Mouse (Mus musculus): ENCODE results near the gene Fthl17c. TPM values are rescaled to one million over a fixed set of nuclear protein-coding genes. Genes with fewer than 3 reads are reported as not detected.
"Not testable (repeated sequence)": the region's sequence is repeated elsewhere in the genome, so short reads cannot be mapped to it uniquely, and the experiment has no call there.

Fthl17c gene
- polyA plus RNA-seq (2015; fragmentation: Nextera tagmentation; extraction: Ambion mirVana), result not detected in 2 replicates

DNA sequence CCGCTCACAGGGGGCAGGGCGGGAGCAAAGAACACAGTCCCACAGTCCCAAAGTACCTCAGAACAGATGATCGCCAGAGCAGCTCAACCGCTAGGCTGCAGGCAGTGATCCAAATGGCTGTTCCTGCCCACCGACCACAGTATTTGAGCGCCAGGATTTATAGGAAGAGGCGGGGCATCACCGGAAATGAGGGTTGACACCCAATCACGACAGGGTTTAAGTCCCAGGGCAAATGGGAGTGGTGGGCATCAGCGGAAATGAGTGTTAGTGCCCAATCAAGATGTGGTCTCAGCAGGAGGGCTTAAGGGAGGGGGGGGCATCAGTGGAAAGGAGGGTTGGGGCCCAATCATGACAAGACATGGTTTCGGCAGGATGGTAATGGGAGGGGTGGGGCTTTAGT, at the start of gene Fthl17c:
Fthl17c (minus strand) TSS at position 101 of the 400 bp plus-strand sequence.
- H3K9me3 ChIP-seq (replicated peaks); H3K36me3 ChIP-seq (ENCODE audit: poor library complexity, severe bottlenecking); H3K4me3 ChIP-seq; H3K4me2 ChIP-seq; ATAC-seq; H3K27ac ChIP-seq; H3K9ac ChIP-seq; H3K27me3 ChIP-seq; H3K4me1 ChIP-seq: not testable (repeated sequence)
- no CpG with 5 or more reads among the region's 11 CpGs for WGBS

DNA sequence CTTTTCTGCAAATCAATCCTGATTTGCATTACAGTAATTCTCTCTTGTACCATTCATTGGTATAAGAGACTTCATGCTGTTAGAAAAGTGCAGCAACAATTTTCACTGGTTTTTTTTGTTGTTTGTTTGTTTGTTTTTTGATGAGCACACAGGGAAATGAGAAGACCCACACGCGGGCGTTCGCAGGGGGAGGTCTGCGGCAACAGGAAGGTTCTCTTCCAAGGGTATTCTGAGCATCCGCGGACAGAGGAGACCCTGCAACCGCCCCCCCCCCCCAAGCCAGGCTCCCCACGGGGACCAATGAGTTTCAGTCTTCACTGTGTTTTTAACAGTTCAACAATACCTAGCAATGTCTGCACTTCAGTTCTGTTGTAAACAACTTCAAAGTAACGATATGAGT, 43.1 kb upstream of the Fthl17c start:
- Histone ChIP-seq H3K9ac (no peak overlapping the region), H3K9me3 (replicated peaks) (no peaks in the 10 kb centered on the region), H3K4me1 (no peaks in the 10 kb centered on the region), H3K4me2 (no peak overlapping the region), H3K4me3 (no peak overlapping the region), H3K36me3 (ENCODE audit: poor library complexity, severe bottlenecking) (no peaks in the 10 kb centered on the region), H3K27ac (no peak overlapping the region), H3K27me3 (no peaks in the 10 kb centered on the region)
- WGBS, result 61% methylated on average over 10 of the region's 10 CpGs
- ATAC-seq, result no peak

DNA sequence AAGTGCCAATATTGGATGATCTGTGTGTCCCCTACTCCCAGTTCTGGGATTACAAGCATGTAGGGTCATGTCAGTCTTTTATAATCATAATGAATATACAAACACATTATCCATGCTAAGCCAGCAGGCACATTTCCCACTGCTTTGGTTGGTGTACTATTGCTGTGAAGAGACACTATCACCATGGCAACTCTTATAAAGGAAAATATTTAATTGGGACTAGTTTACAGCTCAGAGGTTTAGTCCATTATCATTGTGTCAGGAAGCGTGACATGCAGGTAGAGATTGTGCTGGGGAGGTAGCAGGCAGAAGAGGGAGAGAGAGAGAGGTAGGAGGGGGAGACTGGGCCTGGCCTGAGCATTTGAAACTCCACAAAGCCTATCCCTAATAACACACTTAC, 39.7 kb upstream of the Fthl17c start:
- Histone ChIP-seq H3K27me3 (no peaks in the 10 kb centered on the region), H3K4me1 (no peaks in the 10 kb centered on the region), H3K27ac (no peak overlapping the region), H3K4me3 (no peak overlapping the region), H3K4me2 (no peak overlapping the region), H3K9ac (no peak overlapping the region), H3K36me3 (ENCODE audit: poor library complexity, severe bottlenecking) (no peaks in the 10 kb centered on the region), H3K9me3 (replicated peaks) (no peaks in the 10 kb centered on the region)
- ATAC-seq, result no peak
- 19% methylated on average over 1 of the region's 1 CpGs for WGBS

DNA sequence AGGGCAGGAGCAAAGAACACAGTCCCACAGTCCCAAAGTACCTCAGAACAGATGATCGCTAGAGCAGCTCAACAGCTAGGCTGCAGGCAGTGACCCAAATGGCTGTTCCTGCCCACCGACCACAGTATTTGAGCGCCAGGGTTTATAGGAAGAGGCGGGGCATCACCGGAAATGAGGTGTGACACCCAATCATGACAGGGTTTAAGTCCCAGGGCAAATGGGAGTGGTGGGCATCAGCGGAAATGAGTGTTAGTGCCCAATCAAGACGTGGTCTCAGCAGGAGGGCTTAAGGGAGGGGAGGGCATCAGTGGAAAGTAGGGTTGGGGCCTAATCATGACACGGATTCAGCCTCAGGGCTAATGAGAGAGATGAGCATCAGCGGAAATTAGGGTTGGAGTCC, 10.3 kb upstream of the Fthl17c start, which contains the start of gene Fthl17d:
Fthl17d (minus strand) TSS at position 101 of the 400 bp plus-strand sequence.
- not testable (repeated sequence) for H3K36me3 ChIP-seq (ENCODE audit: poor library complexity, severe bottlenecking); H3K27ac ChIP-seq; H3K4me1 ChIP-seq; H3K9ac ChIP-seq; H3K9me3 ChIP-seq (replicated peaks); H3K4me3 ChIP-seq; ATAC-seq; H3K4me2 ChIP-seq; H3K27me3 ChIP-seq
- WGBS, result no CpG with 5 or more reads among the region's 9 CpGs

DNA sequence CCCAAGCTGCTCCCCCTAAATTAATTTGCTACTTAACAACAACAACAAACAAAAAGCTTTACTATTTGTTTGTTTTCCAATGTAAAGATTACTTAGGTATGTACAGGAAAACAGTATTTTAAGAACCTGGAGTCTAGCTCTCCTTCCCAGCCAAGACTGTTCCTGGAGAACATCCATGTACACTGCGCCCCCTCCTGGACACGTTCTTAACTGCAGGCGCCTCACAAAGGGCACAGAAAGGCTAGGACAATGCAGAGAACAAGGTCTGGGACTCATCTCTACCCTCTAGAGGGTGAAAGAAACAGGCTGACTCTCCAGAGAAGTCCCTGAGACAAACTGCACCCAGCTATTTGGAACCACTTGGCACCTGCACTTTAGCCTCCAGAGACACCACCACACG, 11.7 kb downstream of the Fthl17c start:
- not testable (repeated sequence) for H3K4me2 ChIP-seq; H3K36me3 ChIP-seq (ENCODE audit: poor library complexity, severe bottlenecking); ATAC-seq; H3K27me3 ChIP-seq; H3K9me3 ChIP-seq (replicated peaks); H3K4me3 ChIP-seq; H3K27ac ChIP-seq; H3K4me1 ChIP-seq; H3K9ac ChIP-seq
- WGBS, result 54% methylated on average over 4 of the region's 4 CpGs

DNA sequence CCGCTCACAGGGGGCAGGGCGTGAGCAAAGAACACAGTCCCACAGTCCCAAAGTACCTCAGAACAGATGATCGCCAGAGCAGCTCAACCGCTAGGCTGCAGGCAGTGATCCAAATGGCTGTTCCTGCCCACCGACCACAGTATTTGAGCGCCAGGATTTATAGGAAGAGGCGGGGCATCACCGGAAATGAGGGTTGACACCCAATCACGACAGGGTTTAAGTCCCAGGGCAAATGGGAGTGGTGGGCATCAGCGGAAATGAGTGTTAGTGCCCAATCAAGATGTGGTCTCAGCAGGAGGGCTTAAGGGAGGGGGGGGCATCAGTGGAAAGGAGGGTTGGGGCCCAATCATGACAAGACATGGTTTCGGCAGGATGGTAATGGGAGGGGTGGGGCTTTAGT, 13.5 kb downstream of the Fthl17c start, which contains the start of gene Fthl17b:
Fthl17b (minus strand) TSS at position 101 of the 400 bp plus-strand sequence.
- not testable (repeated sequence) for H3K4me1 ChIP-seq; H3K4me3 ChIP-seq; H3K36me3 ChIP-seq (ENCODE audit: poor library complexity, severe bottlenecking); H3K27ac ChIP-seq; H3K9ac ChIP-seq; H3K4me2 ChIP-seq; H3K9me3 ChIP-seq (replicated peaks); ATAC-seq; H3K27me3 ChIP-seq
- WGBS, result 93% methylated on average over 4 of the region's 11 CpGs

DNA sequence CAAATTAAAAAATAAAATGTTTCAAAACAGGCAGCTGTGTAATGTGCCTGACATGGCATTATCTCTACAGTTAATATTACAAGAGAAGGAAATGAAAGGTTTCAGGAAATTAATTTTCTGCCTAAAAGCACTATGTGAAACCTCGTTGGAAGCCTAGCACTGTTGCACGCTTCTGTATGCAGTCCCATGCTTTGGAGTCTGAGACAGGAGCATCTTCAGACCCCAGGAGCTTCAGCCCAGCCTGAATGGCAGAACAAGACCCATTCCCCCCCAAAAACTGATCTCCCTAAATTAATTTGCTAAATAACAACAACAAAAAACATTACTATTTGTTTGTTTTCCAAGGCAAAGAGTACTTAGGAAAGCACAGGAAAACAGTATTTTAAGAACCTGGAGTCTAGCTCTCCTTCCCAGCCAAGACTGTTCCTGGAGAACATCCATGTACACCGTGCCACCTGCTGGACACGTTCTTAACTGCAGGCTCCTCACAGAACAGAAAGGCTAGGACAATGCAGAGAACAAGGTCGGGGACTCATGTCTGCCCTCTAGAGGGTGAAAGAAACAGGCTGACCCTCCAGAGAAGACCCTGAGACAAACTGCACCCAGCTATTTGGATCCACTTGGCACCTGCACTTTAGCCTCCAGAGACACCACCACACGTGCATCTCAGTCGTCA, 28.1 kb downstream of the Fthl17c start:
- H3K4me3 ChIP-seq; H3K4me1 ChIP-seq; H3K27ac ChIP-seq; H3K27me3 ChIP-seq; H3K36me3 ChIP-seq (ENCODE audit: poor library complexity, severe bottlenecking); H3K9me3 ChIP-seq (replicated peaks); H3K4me2 ChIP-seq; H3K9ac ChIP-seq: not testable (repeated sequence)
- WGBS, result 19% methylated on average over 7 of the region's 7 CpGs
- ATAC-seq, result peak; percentile 88

DNA sequence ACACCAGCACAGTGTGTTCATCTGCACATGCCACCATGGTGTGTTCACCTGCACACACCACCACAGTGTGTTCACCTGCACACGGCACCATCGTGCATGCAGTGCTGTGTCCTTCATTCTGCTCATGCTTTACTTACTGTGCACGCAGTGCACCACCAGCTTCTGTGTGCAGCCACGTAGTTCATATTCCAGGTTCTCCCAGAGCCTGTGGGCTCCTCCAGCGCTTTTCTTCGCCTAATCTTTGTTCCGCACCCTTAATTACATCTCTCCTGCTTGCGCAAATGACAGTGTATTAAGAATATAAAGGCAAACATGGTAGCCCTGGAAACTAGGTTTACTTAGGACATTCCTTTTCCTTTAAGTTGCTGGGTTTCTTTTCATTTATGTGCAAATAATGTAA, 32.3 kb downstream of the Fthl17c start:
- H3K9me3 ChIP-seq (replicated peaks), result no peaks in the 10 kb centered on the region
- H3K4me3 ChIP-seq, result no peak overlapping the region
- no peak overlapping the region for H3K27ac ChIP-seq
- H3K36me3 ChIP-seq (ENCODE audit: poor library complexity, severe bottlenecking), result no peaks in the 10 kb centered on the region
- no peak overlapping the region for H3K4me2 ChIP-seq
- no peaks in the 10 kb centered on the region for H3K4me1 ChIP-seq
- H3K27me3 ChIP-seq, result no peaks in the 10 kb centered on the region
- ATAC-seq, result no peak
- WGBS, result 74% methylated on average over 8 of the region's 8 CpGs
- no peak overlapping the region for H3K9ac ChIP-seq

DNA sequence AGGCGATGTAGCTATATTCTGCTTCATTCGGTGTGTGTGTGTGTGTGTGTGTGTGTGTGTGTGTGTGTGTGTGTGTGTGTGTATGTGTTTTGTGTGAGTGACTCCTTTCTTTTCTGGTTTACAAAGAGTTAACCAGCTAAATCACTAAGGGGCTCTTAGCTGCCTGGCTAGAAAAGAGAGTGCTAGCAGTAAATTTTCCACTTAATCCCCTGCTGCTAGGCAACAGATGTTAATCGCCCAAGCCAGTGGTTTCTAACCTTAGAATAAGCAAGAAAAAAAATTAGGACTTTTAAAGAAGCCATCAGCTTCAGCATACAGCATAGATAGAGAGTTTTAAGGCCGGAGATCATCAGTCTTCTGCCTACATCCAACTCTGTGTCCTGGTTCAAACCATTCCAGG, 49.1 kb downstream of the Fthl17c start:
- Histone ChIP-seq H3K36me3 (ENCODE audit: poor library complexity, severe bottlenecking) (no peaks in the 10 kb centered on the region), H3K9ac (no peak overlapping the region), H3K4me2 (no peak overlapping the region), H3K27me3 (no peaks in the 10 kb centered on the region), H3K9me3 (replicated peaks) (no peaks in the 10 kb centered on the region), H3K4me3 (no peak overlapping the region), H3K4me1 (no peaks in the 10 kb centered on the region), H3K27ac (no peak overlapping the region)
- ATAC-seq, result no peak
- 16% methylated on average over 4 of the region's 4 CpGs for WGBS

Other genes with a start within 250 kb of the Fthl17c start
- not detected in 2 replicates for gene Ssx9, start 228.1 kb downstream of the Fthl17c start, polyA plus RNA-seq (2015; fragmentation: Nextera tagmentation; extraction: Ambion mirVana)
- gene Ssxb5, start 172.9 kb downstream of the Fthl17c start, polyA plus RNA-seq (2015; fragmentation: Nextera tagmentation; extraction: Ambion mirVana), result not detected in 2 replicates
- gene Gm6592, start 132.6 kb downstream of the Fthl17c start, polyA plus RNA-seq (2015; fragmentation: Nextera tagmentation; extraction: Ambion mirVana), result not detected in 2 replicates
- not detected in 2 replicates for gene Gm5751, start 102.3 kb downstream of the Fthl17c start, polyA plus RNA-seq (2015; fragmentation: Nextera tagmentation; extraction: Ambion mirVana)
- gene B630019K06Rik, start 84.2 kb downstream of the Fthl17c start, polyA plus RNA-seq (2015; fragmentation: Nextera tagmentation; extraction: Ambion mirVana), result 8.0 and 9.0 TPM in 2 replicates
- gene Fthl17b, start 13.6 kb downstream of the Fthl17c start, polyA plus RNA-seq (2015; fragmentation: Nextera tagmentation; extraction: Ambion mirVana), result not detected in 2 replicates
- gene Fthl17d, start 10.2 kb upstream of the Fthl17c start, polyA plus RNA-seq (2015; fragmentation: Nextera tagmentation; extraction: Ambion mirVana), result not detected in 2 replicates
- not detected in 2 replicates for gene Fthl17e, start 56.9 kb upstream of the Fthl17c start, polyA plus RNA-seq (2015; fragmentation: Nextera tagmentation; extraction: Ambion mirVana)
- gene Fthl17f, start 86.5 kb upstream of the Fthl17c start, polyA plus RNA-seq (2015; fragmentation: Nextera tagmentation; extraction: Ambion mirVana), result not detected in 2 replicates
- not detected in 2 replicates for gene 4930402K13Rik, start 128.0 kb upstream of the Fthl17c start, polyA plus RNA-seq (2015; fragmentation: Nextera tagmentation; extraction: Ambion mirVana)
- gene Lancl3, start 223.3 kb upstream of the Fthl17c start, polyA plus RNA-seq (2015; fragmentation: Nextera tagmentation; extraction: Ambion mirVana), result 3.8 and 4.7 TPM in 2 replicates

Measured in forebrain, embryonic 13.5 days (tissue).